Mouse (Mus musculus) right cerebral cortex, postnatal 14 days (tissue): ENCODE measurements around the gene Ptpn21.

ENCODE experiments used
- DNase-seq: peaks from one replicate; pipeline ENCODE4 v3.0.0; 2022

Ptpn21 gene

GRCm38 (mm10) chr12:98736951-98737800, at the start of gene Ptpn21:
Ptpn21 (minus strand) TSS chr12:98737405.
- DNase-seq: peak; percentile 45

- no peak for DNase-seq
These were observed 47.0 kb upstream of the Ptpn21 start for GRCm38 (mm10) chr12:98784251-98784650.

GRCm38 (mm10) chr12:98779148-98779547, 41.9 kb upstream of the Ptpn21 start:
- DNase-seq: peak; percentile 22

- DNase-seq: no peak
These were observed 40.3 kb upstream of the Ptpn21 start for GRCm38 (mm10) chr12:98777509-98777908.

GRCm38 (mm10) chr12:98766241-98766640, 29.0 kb upstream of the Ptpn21 start:
- DNase-seq: no peak

GRCm38 (mm10) chr12:98759700-98760099, 22.5 kb upstream of the Ptpn21 start:
- DNase-seq: no peak

GRCm38 (mm10) chr12:98757636-98758035, 20.4 kb upstream of the Ptpn21 start:
- no peak for DNase-seq

- DNase-seq: no peak
These were observed 10.2 kb upstream of the Ptpn21 start for GRCm38 (mm10) chr12:98747380-98747753.

GRCm38 (mm10) chr12:98746746-98747379, 9.7 kb upstream of the Ptpn21 start, which contains the start of gene Zc3h14:
Zc3h14 (plus strand) TSS chr12:98746964.
- DNase-seq: peak; percentile 95

GRCm38 (mm10) chr12:98746131-98746530, 8.9 kb upstream of the Ptpn21 start:
- DNase-seq: no peak

- no peak for DNase-seq
These were observed 8.4 kb upstream of the Ptpn21 start for GRCm38 (mm10) chr12:98745626-98746025.

GRCm38 (mm10) chr12:98741011-98741501, 3.9 kb upstream of the Ptpn21 start:
- DNase-seq: no peak

GRCm38 (mm10) chr12:98737801-98738350, 671 bp upstream of the Ptpn21 start:
- DNase-seq: no peak

GRCm38 (mm10) chr12:98734880-98735801, 2.1 kb downstream of the Ptpn21 start:
- no peak for DNase-seq

GRCm38 (mm10) chr12:98734246-98734879, 2.8 kb downstream of the Ptpn21 start:
- peak; percentile 83 for DNase-seq

- no peak for DNase-seq
These were observed 3.4 kb downstream of the Ptpn21 start for GRCm38 (mm10) chr12:98733776-98734175.

- DNase-seq: no peak
These were observed 4.0 kb downstream of the Ptpn21 start for GRCm38 (mm10) chr12:98733165-98733564.

- DNase-seq: no peak
These were observed 6.5 kb downstream of the Ptpn21 start for GRCm38 (mm10) chr12:98730682-98731081.

GRCm38 (mm10) chr12:98727186-98727585, 10.0 kb downstream of the Ptpn21 start:
- no peak for DNase-seq

GRCm38 (mm10) chr12:98726078-98726477, 11.1 kb downstream of the Ptpn21 start:
- DNase-seq: no peak

GRCm38 (mm10) chr12:98724976-98725375, 12.2 kb downstream of the Ptpn21 start:
- no peak for DNase-seq

- no peak for DNase-seq
These were observed 13.0 kb downstream of the Ptpn21 start for GRCm38 (mm10) chr12:98724224-98724623.
